In genomic region chr14:30699656-30700055, GRCm38 (mm10) we compare ENCODE assay signal across 8 mouse cellular contexts. TPM values are rescaled to one million over a fixed set of nuclear protein-coding genes. Genes with fewer than 3 reads are reported as not detected.
A peak's percentile ranks its signal among the peaks of the same experiment; 100 is the strongest.
DNase-seq lines count a peak whose midpoint lies in the region; ATAC-seq and TF ChIP-seq lines count a peak whose summit lies in the region.

No protein-coding gene starts in this region.

- CTCF ChIA-PET in Patski (lab: Charles Lee), result interaction anchor here (1.1 to 2.1 kb wide), 5 partner anchors 10 to 168 kb away, joined by 3 to 6 read pairs (median 3); partner anchors contain the start of gene Tmem110

- 41% methylated on average over 8 of the region's 8 CpGs for WGBS in kidney, embryonic 14.5 days

- no peak overlapping the region for H3K9ac ChIP-seq in kidney, embryonic 14.5 days (ENCODE audit: low read depth, low read length)

- no peak overlapping the region for H3K27ac ChIP-seq in kidney, embryonic 14.5 days (ENCODE audit: low read depth, low read length)

- H3K4me3 ChIP-seq in kidney, embryonic 14.5 days (ENCODE audit: low read length), result no peak overlapping the region

- H3K4me1 ChIP-seq in kidney, embryonic 14.5 days (ENCODE audit: control insufficient read depth, insufficient read depth, low read length), result no peaks in the 10 kb centered on the region

- H3K36me3 ChIP-seq in kidney, embryonic 14.5 days (ENCODE audit: control insufficient read depth, insufficient read depth, low read length), result no peaks in the 10 kb centered on the region

- H3K9me3 ChIP-seq in kidney, embryonic 14.5 days (ENCODE audit: control insufficient read depth, low read length), result no peaks in the 10 kb centered on the region

- POLR2A ChIA-PET in Patski (lab: Charles Lee), result no interaction called here

- no peaks in the 10 kb centered on the region for H3K27me3 ChIP-seq in Patski
- H3K27me3 ChIP-seq in kidney, embryonic 14.5 days (ENCODE audit: control insufficient read depth, insufficient read depth, low read length), result no peaks in the 10 kb centered on the region

- in situ Hi-C loops in Patski (cut with MboI; ENCODE audit: low pct_unique_long_range_greater_than_20kb), result loop anchor here (10.0 kb wide), 1 partner anchor 245 kb away; the partner anchor contains the start of gene Itih1

- no peak overlapping the region for H3K4me2 ChIP-seq in kidney, embryonic 14.5 days (replicated peaks; ENCODE audit: low read depth, low read length)

- peak; percentile 43 for DNase-seq in gastrocnemius, adult 18-20 months (ENCODE audit: low spot score)
- no peak for DNase-seq in gastrocnemius, postnatal 25 days
- peak; percentile 27 for DNase-seq in 3134 (ENCODE audit: extremely low read depth, insufficient read length, low spot score)
- no peak for DNase-seq in Patski (ENCODE audit: low read depth, low spot score)
- peak; percentile 49 for DNase-seq in embryo, embryonic 11.5 days (ENCODE audit: low read depth, low spot score)
- DNase-seq in lung, postnatal 4 days, result peak; percentile 44 to 60
- peak; percentile 64 for DNase-seq in thymus, postnatal 0 days (ENCODE audit: low spot score)

- peak; percentile 74 for ATAC-seq in Patski
- ATAC-seq in kidney, embryonic 14.5 days (ENCODE audit: low FRiP score, low TSS enrichment), result 0 out of 2 replicates have a peak, but pooled peaks have one; percentile 24

- TF ChIP-seq CTCF in Patski (IDR thresholded peaks at IDR 0.05), result peak; percentile 91

RNA-seq across cellular contexts. Expression of gene Sfmbt1, which starts 15.0 kb away (rescaled TPM):
- total RNA-seq in gastrocnemius, adult 18-20 months (2021), result 10 to 100 TPM; 11.4 to 14.1 TPM
- 1 to 10 TPM; 7.6 to 7.9 TPM for total RNA-seq in gastrocnemius, postnatal 25 days (2021)
- 14.8 TPM for polyA plus RNA-seq in Patski (2021)
- polyA plus RNA-seq in kidney, embryonic 14.5 days (2014; fragmentation: Nextera tagmentation; extraction: Ambion mirVana), result 8.5 and 18.0 TPM in 2 replicates
- polyA plus RNA-seq in thymus, postnatal 0 days (2015; fragmentation: Nextera tagmentation; extraction: Ambion mirVana), result 18.0 and 18.4 TPM in 2 replicates

RNA-seq across cellular contexts. Expression of gene Rft1, which starts 45.5 kb away (rescaled TPM):
- total RNA-seq in gastrocnemius, adult 18-20 months (2021), result 1 to 10 TPM; 4.7 to 5.1 TPM
- 1 to 10 TPM; 4.4 TPM for total RNA-seq in gastrocnemius, postnatal 25 days (2021)
- 24.4 TPM for polyA plus RNA-seq in Patski (2021)
- polyA plus RNA-seq in kidney, embryonic 14.5 days (2014; fragmentation: Nextera tagmentation; extraction: Ambion mirVana), result 11.6 and 19.4 TPM in 2 replicates
- polyA plus RNA-seq in thymus, postnatal 0 days (2015; fragmentation: Nextera tagmentation; extraction: Ambion mirVana), result 10.5 and 12.0 TPM in 2 replicates

Comparison
In these comparisons a context has a peak if more than half of its experiments do, and no peak if none do; other contexts are left out.
1. DNase-seq: peak in gastrocnemius, adult 18-20 months (single experiment), 3134 (single experiment), embryo, embryonic 11.5 days (single experiment), lung, postnatal 4 days (2 of 2) and thymus, postnatal 0 days (single experiment); none in gastrocnemius, postnatal 25 days (single experiment) and Patski (single experiment).